Mouse (Mus musculus) midbrain, embryonic 11.5 days (tissue): ENCODE measurements at regions not wholly inside any gene's neighbourhood (a gene's known extent, or its start where the extent isn't known, plus 50 kb on each side); places are given as distances from the start of the nearest gene placed in this dataset.

Experiments
- ATAC-seq: fragments of 200-750 bp; cut with Nextera tagmentation; 2 replicates; pipeline ENCODE4 v1.8.0; 2017; ENCODE audit warnings: moderate TSS enrichment, moderate library complexity; ENCODE audit not compliant: low FRiP score
- DNase-seq: peaks from one replicate; pipeline ENCODE4 v3.0.0; 2015; ENCODE audit warnings: low spot score; ENCODE audit errors: missing footprints
- H3K27ac ChIP-seq: fragments of 300-500 bp; sonication (generic); 2 replicates; pipeline ENCODE4 v1.5.1; 2014; ENCODE audit warnings: low read depth, low read length
- H3K27me3 ChIP-seq: fragments of 300-500 bp; sonication (generic); 2 replicates; pipeline ENCODE4 v1.6.1; 2014; ENCODE audit warnings: mild to moderate bottlenecking, low read length, moderate library complexity, mixed read lengths; ENCODE audit not compliant: control insufficient read depth, insufficient read depth
- H3K36me3 ChIP-seq: fragments of 300-500 bp; sonication (generic); 2 replicates; pipeline ENCODE4 v1.6.1; 2014; ENCODE audit warnings: mild to moderate bottlenecking, low read length, moderate library complexity, mixed read lengths; ENCODE audit not compliant: control insufficient read depth, insufficient read depth
- H3K4me1 ChIP-seq: fragments of 300-500 bp; sonication (generic); 2 replicates; pipeline ENCODE4 v1.6.1; 2014; ENCODE audit warnings: low read length; ENCODE audit not compliant: control insufficient read depth, insufficient read depth
- H3K4me2 ChIP-seq: fragments of 300-500 bp; sonication (generic); 2 replicates; pipeline ENCODE4 v1.6.1; 2014; ENCODE audit warnings: mild to moderate bottlenecking, moderate library complexity
- H3K4me3 ChIP-seq: fragments of 300-500 bp; sonication (generic); 2 replicates; pipeline ENCODE4 v1.5.1; 2014; ENCODE audit warnings: low read depth, low read length
- H3K9ac ChIP-seq: fragments of 300-500 bp; sonication (generic); 2 replicates; pipeline ENCODE4 v1.6.1; 2014; ENCODE audit warnings: low read length
- H3K9me3 ChIP-seq: fragments of 300-500 bp; sonication (generic); 2 replicates; pipeline ENCODE4 v1.6.1; 2016; ENCODE audit warnings: low read length; ENCODE audit not compliant: control insufficient read depth
- WGBS: fragments of 180-500 bp; shearing (Covaris S2); extraction: QIAGEN DNeasy Blood & Tissue Kit; methylation state at CpG from one replicate; pipeline ENCODE4 v1.1.7; 2014; 5-methylcytosine and 5-hydroxymethylcytosine counted together

GRCm38 (mm10) chr11:8148485-8148825, 515.9 kb downstream of the Tns3 start:
- no peak for ATAC-seq
- DNase-seq: no peak
- WGBS: 87% methylated on average over 5 of the region's 5 CpGs
- Histone ChIP-seq H3K4me3 (no peak overlapping the region), H3K27me3 (peaks cover 12% of the 10 kb centered on the region; the same call in 1 of the 2 replicates), H3K9ac (no peak overlapping the region), H3K4me1 (peaks cover 7% of the 10 kb centered on the region), H3K27ac (no peak overlapping the region), H3K4me2 (no peak overlapping the region), H3K9me3 (no peaks in the 10 kb centered on the region), H3K36me3 (no peaks in the 10 kb centered on the region)

- peaks cover 12% of the 10 kb centered on the region; the same call in 1 of the 2 replicates for H3K27me3 ChIP-seq
- H3K4me2 ChIP-seq: no peak overlapping the region
- H3K27ac ChIP-seq: no peak overlapping the region
- no peaks in the 10 kb centered on the region for H3K36me3 ChIP-seq
- WGBS: 9% methylated on average over 6 of the region's 6 CpGs
- peak; percentile 85 for ATAC-seq
- no peak overlapping the region for H3K9ac ChIP-seq
- peaks cover 7% of the 10 kb centered on the region for H3K4me1 ChIP-seq
- H3K4me3 ChIP-seq: no peak overlapping the region
- DNase-seq: peak; percentile 91
- no peaks in the 10 kb centered on the region for H3K9me3 ChIP-seq
Measured at GRCm38 (mm10) chr11:8147790-8148484, 516.4 kb downstream of the Tns3 start.

- ATAC-seq (peak; percentile 42; the same call in 1 of the 2 replicates), DNase-seq (no peak)
- WGBS: 50% methylated on average over 4 of the region's 4 CpGs
- Histone ChIP-seq H3K27me3 (no peaks in the 10 kb centered on the region), H3K36me3 (no peaks in the 10 kb centered on the region), H3K27ac (no peak overlapping the region), H3K4me2 (no peak overlapping the region), H3K4me1 (no peaks in the 10 kb centered on the region), H3K4me3 (no peak overlapping the region), H3K9ac (no peak overlapping the region), H3K9me3 (no peaks in the 10 kb centered on the region)
Measured at GRCm38 (mm10) chr11:8137366-8137765, 527.0 kb downstream of the Tns3 start.

DNA sequence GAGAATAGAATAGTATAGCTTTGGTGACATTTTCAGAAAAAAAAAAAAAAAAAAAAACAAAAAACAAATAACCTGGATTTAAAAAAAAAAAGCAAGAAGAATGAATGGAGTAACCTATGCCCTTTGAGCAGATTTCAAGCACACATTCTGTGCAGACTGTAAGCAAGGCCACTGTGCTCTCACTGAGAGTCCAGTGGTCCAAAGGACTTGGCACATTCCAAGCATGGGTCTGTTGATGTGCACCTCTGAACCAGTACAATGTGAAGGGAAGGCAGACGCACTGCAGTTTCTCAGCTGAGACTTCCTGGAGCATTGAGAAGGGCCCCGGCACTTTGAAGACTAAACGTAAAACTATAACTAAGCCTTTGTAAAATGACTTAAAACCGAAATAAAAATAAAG, 527.7 kb downstream of the Tns3 start:
- ATAC-seq (no peak), DNase-seq (no peak)
- no peak overlapping the region for H3K9ac ChIP-seq
- no peaks in the 10 kb centered on the region for H3K27me3 ChIP-seq
- no peak overlapping the region for H3K4me3 ChIP-seq
- 88% methylated on average over 4 of the region's 4 CpGs for WGBS
- H3K4me2 ChIP-seq: no peak overlapping the region
- H3K27ac ChIP-seq: no peak overlapping the region
- H3K9me3 ChIP-seq: no peaks in the 10 kb centered on the region
- H3K4me1 ChIP-seq: no peaks in the 10 kb centered on the region
- no peaks in the 10 kb centered on the region for H3K36me3 ChIP-seq

DNA sequence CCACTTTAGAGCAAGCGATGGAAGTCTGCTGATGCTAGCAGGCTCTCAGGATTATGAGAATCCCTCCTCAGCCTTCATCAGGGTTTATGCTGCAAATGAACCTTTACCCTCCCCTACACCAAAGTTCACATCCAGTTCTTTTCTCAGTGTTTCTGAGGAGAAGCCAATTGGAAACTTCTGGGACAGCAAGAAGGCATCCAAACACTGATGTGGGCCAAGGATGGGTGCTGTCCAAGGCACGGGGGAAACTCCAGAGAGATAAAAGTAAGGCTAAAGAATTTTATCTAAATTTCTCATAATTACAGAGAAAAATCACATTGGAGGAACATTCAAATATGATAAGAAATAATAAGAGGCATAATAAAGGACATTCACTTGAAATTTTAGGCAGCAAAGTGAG, 555.0 kb downstream of the Tns3 start:
- H3K27ac ChIP-seq: no peak overlapping the region
- ATAC-seq: no peak
- no peak for DNase-seq
- no peaks in the 10 kb centered on the region for H3K9me3 ChIP-seq
- no peak overlapping the region for H3K9ac ChIP-seq
- H3K4me1 ChIP-seq: no peaks in the 10 kb centered on the region
- H3K36me3 ChIP-seq: no peaks in the 10 kb centered on the region
- H3K27me3 ChIP-seq: no peaks in the 10 kb centered on the region
- H3K4me3 ChIP-seq: no peak overlapping the region
- H3K4me2 ChIP-seq: no peak overlapping the region
- WGBS: 87% methylated on average over 2 of the region's 2 CpGs

GRCm38 (mm10) chr11:8101091-8101490, 563.2 kb downstream of the Tns3 start:
- Histone ChIP-seq H3K9ac (no peak overlapping the region), H3K36me3 (no peaks in the 10 kb centered on the region), H3K4me1 (no peaks in the 10 kb centered on the region), H3K27ac (no peak overlapping the region), H3K4me3 (no peak overlapping the region), H3K4me2 (no peak overlapping the region), H3K27me3 (no peaks in the 10 kb centered on the region), H3K9me3 (no peaks in the 10 kb centered on the region)
- DNase-seq (no peak), ATAC-seq (no peak)
- 83% methylated on average over 7 of the region's 7 CpGs for WGBS

- no peak overlapping the region for H3K4me2 ChIP-seq
- H3K36me3 ChIP-seq: no peaks in the 10 kb centered on the region
- ATAC-seq (no peak), DNase-seq (no peak)
- no peak overlapping the region for H3K9ac ChIP-seq
- WGBS: 85% methylated on average over 2 of the region's 2 CpGs
- H3K4me1 ChIP-seq: no peaks in the 10 kb centered on the region
- H3K9me3 ChIP-seq: no peaks in the 10 kb centered on the region
- H3K4me3 ChIP-seq: no peak overlapping the region
- no peaks in the 10 kb centered on the region for H3K27me3 ChIP-seq
- H3K27ac ChIP-seq: no peak overlapping the region
Measured at GRCm38 (mm10) chr11:8084328-8084727, 580.0 kb downstream of the Tns3 start.

- H3K4me2 ChIP-seq: no peak overlapping the region
- no peaks in the 10 kb centered on the region for H3K4me1 ChIP-seq
- no peaks in the 10 kb centered on the region for H3K9me3 ChIP-seq
- ATAC-seq (no peak), DNase-seq (no peak)
- H3K4me3 ChIP-seq: no peak overlapping the region
- no peak overlapping the region for H3K27ac ChIP-seq
- 90% methylated on average over 4 of the region's 6 CpGs for WGBS
- no peak overlapping the region for H3K9ac ChIP-seq
- no peaks in the 10 kb centered on the region for H3K27me3 ChIP-seq
- H3K36me3 ChIP-seq: no peaks in the 10 kb centered on the region
Measured at GRCm38 (mm10) chr11:8082811-8083210, 581.5 kb downstream of the Tns3 start.

DNA sequence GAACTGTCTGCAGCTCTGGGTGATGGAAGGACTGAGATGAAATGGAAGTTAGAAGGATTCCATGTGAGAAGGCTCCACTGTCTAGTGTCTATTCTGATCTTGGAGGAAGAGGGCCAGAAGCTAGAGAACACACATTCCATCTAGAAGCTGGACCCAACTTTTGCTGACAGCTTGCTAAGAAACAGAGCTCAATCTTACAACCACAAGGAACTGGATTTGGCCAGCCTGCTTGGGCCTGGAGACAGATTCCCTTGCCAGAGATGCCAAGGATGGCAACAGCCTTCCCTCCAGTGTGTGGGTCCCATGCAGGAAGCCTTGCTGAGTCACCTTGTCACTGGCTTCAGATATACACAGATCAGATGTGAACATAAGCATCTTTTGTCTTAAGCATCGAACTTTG, 591.0 kb downstream of the Tns3 start:
- no peaks in the 10 kb centered on the region for H3K9me3 ChIP-seq
- H3K4me2 ChIP-seq: no peak overlapping the region
- ATAC-seq (no peak), DNase-seq (no peak)
- no peak overlapping the region for H3K4me3 ChIP-seq
- 74% methylated on average over 1 of the region's 1 CpGs for WGBS
- 0 out of 2 replicates have a peak, but pooled peaks cover 2% of the 10 kb centered on the region for H3K4me1 ChIP-seq
- no peaks in the 10 kb centered on the region for H3K36me3 ChIP-seq
- H3K27ac ChIP-seq: no peak overlapping the region
- no peak overlapping the region for H3K9ac ChIP-seq
- H3K27me3 ChIP-seq: no peaks in the 10 kb centered on the region
